Mouse (Mus musculus) liver, embryonic 14.5 days (tissue): ENCODE results near the gene Lsmem1.

ENCODE experiments used
- CTCF ChIP-seq: IDR thresholded peaks from 2 replicates; pipeline ENCODE4 v1.5.1; 2016; ENCODE audit warnings: antibody characterized with exemption, low read depth, control low read depth
- EP300 ChIP-seq: IDR thresholded peaks from 2 replicates; pipeline ENCODE4 v1.6.1; 2016; ENCODE audit warnings: antibody characterized with exemption, low read depth

GRCm38 (mm10) chr12:40222251-40223081 is 23.2 kb upstream of the Lsmem1 start:
- TF ChIP-seq CTCF (peak; percentile 40; the same call in 1 of the 2 replicates), EP300 (no peak)
